Mouse (Mus musculus): ENCODE measurements at regions not wholly inside any gene's neighbourhood (a gene's known extent, or its start where the extent isn't known, plus 50 kb on each side); places are given as distances from the start of the nearest gene placed in this dataset.

- TF ChIP-seq CTCF (IDR thresholded peaks at IDR 0.05; ENCODE audit: low read depth): no peak
- TF ChIP-seq EP300 (IDR thresholded peaks at IDR 0.05; ENCODE audit: low read depth): no peak
Observed at GRCm38 (mm10) chr7:115134926-115135575, 391.6 kb downstream of the Insc start.
